ENCODE assay signal across 19 mouse cellular contexts in the genomic region with DNA sequence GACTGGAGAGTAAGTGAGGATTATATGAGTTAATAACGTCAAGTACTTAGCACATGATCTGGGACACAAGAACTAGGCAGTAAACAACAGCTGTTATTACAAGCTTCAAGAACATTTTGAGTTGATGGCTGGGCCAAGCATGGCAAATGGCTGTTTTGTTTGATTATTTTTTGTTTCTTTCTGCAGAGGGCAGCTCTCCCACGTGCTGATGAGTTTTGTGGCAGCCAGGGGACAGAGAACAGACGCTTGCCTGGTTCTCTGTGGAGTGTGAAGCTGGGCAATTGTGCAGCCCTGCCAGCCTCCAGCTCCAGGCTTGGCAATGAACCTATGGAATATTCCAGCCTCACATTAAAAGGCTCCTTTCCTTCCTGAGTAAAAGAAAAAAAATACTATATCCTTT.
DNase-seq lines count a peak whose midpoint lies in the region; ATAC-seq lines count a peak whose summit lies in the region.
"Had no signal": no experiment of that assay in that cellular context is flagged by ENCODE, and none has a peak within 500 bp of the region (broad histone marks: within the 10 kb centered on the region; RNA-seq: fewer than 3 reads in every experiment).

No protein-coding gene starts in this region.

- intact Hi-C loops in left cerebral cortex, postnatal 4 days (cut with DNase I), result no loop called here

- H3K36me3 ChIP-seq in forebrain, embryonic 13.5 days (ENCODE audit: poor library complexity, severe bottlenecking), result no peaks in the 10 kb centered on the region
- H3K36me3 ChIP-seq in forebrain, embryonic 12.5 days (replicated peaks), result no peaks in the 10 kb centered on the region
- H3K36me3 ChIP-seq: embryonic facial prominence, embryonic 15.5 days; heart, embryonic 13.5 days; limb, embryonic 13.5 days; liver, embryonic 15.5 days had no signal

- H3K9ac ChIP-seq in forebrain, embryonic 13.5 days, result no peak overlapping the region
- no peak overlapping the region for H3K9ac ChIP-seq in forebrain, embryonic 12.5 days
- H3K9ac ChIP-seq: embryonic facial prominence, embryonic 15.5 days; heart, embryonic 13.5 days; limb, embryonic 13.5 days; liver, embryonic 15.5 days had no signal

- 0 out of 2 replicates have a peak, but pooled peaks cover 5% of the 10 kb centered on the region for H3K27me3 ChIP-seq in forebrain, embryonic 13.5 days
- 0 out of 2 replicates have a peak, but pooled peaks cover 3% of the 10 kb centered on the region for H3K27me3 ChIP-seq in forebrain, embryonic 12.5 days
- H3K27me3 ChIP-seq: embryonic facial prominence, embryonic 15.5 days; heart, embryonic 13.5 days; liver, embryonic 15.5 days; megakaryocyte, embryonic 14.5 days had no signal

- no peaks in the 10 kb centered on the region for H3K9me3 ChIP-seq in forebrain, embryonic 13.5 days (replicated peaks)
- H3K9me3 ChIP-seq in forebrain, embryonic 12.5 days, result no peaks in the 10 kb centered on the region
- H3K9me3 ChIP-seq: embryonic facial prominence, embryonic 15.5 days; heart, embryonic 13.5 days; limb, embryonic 13.5 days; liver, embryonic 15.5 days had no signal

- WGBS in forebrain, embryonic 13.5 days, result 55% methylated on average over 3 of the region's 3 CpGs
- 56% methylated on average over 3 of the region's 3 CpGs for WGBS in forebrain, embryonic 12.5 days

- H3K4me1 ChIP-seq in forebrain, embryonic 13.5 days, result peaks cover 16% of the 10 kb centered on the region
- peaks cover 5% of the 10 kb centered on the region; the same call in 1 of the 2 replicates for H3K4me1 ChIP-seq in forebrain, embryonic 12.5 days
- H3K4me1 ChIP-seq: embryonic facial prominence, embryonic 15.5 days; heart, embryonic 13.5 days; liver, embryonic 15.5 days; megakaryocyte, embryonic 14.5 days had no signal

- peak; percentile 70; the same call in 1 of the 2 replicates for ATAC-seq in forebrain, embryonic 13.5 days
- no peak for ATAC-seq in forebrain, embryonic 12.5 days (ENCODE audit: low FRiP score)
- no peak for ATAC-seq in megakaryocyte progenitor cell, adult 5-6 weeks (replicated peaks; ENCODE audit: poor library complexity)
- ATAC-seq: midbrain, embryonic 16.5 days had no signal

- no peak overlapping the region for H3K4me3 ChIP-seq in forebrain, embryonic 13.5 days
- no peak overlapping the region for H3K4me3 ChIP-seq in forebrain, embryonic 12.5 days (replicated peaks)
- H3K4me3 ChIP-seq: embryonic facial prominence, embryonic 15.5 days; gastrocnemius, adult 2 months; heart, embryonic 13.5 days; limb, embryonic 13.5 days; liver, embryonic 15.5 days; megakaryocyte, embryonic 14.5 days had no signal

- H3K27ac ChIP-seq in forebrain, embryonic 13.5 days, result no peak overlapping the region
- no peak overlapping the region for H3K27ac ChIP-seq in forebrain, embryonic 12.5 days
- H3K27ac ChIP-seq: embryonic facial prominence, embryonic 15.5 days; gastrocnemius, adult 2 months; heart, embryonic 13.5 days; limb, embryonic 13.5 days; liver, embryonic 15.5 days had no signal

- DNase-seq in left cerebral cortex, postnatal 4 days, result peak; percentile 44
- DNase-seq in left cerebral cortex, adult 9 months (ENCODE audit: low spot score in 2 of 2), result no peak
- DNase-seq in brain, embryonic 18.5 days (ENCODE audit: low read depth, low spot score), result peak; percentile 43
- peak; percentile 35 for DNase-seq in layer of hippocampus, adult 9-10 months (ENCODE audit: low spot score)
- DNase-seq in liver, result no peak
- DNase-seq: cerebellum, adult 11 months; gastrocnemius, adult 2 months; heart, postnatal 4 days; lung, postnatal 10 days; thymus, postnatal 36 days had no signal

- H3K4me2 ChIP-seq in forebrain, embryonic 13.5 days, result no peak overlapping the region
- H3K4me2 ChIP-seq in forebrain, embryonic 12.5 days, result no peak overlapping the region
- H3K4me2 ChIP-seq: embryonic facial prominence, embryonic 15.5 days; heart, embryonic 13.5 days; limb, embryonic 13.5 days; liver, embryonic 15.5 days had no signal

Comparison
In these comparisons a context has a peak if more than half of its experiments do, and no peak if none do; other contexts are left out.
1. DNase-seq: peak in left cerebral cortex, postnatal 4 days (single experiment), brain, embryonic 18.5 days (single experiment) and layer of hippocampus, adult 9-10 months (single experiment); none in left cerebral cortex, adult 9 months (0 of 2) and liver (single experiment).